23 mouse cellular contexts compared by ENCODE assay signal in genomic region chr3:80509185-80509584, GRCm38 (mm10).
A peak's percentile ranks its signal among the peaks of the same experiment; 100 is the strongest.
DNase-seq lines count a peak whose midpoint lies in the region; ATAC-seq and TF ChIP-seq lines count a peak whose summit lies in the region.
"Had no signal": no experiment of that assay in that cellular context is flagged by ENCODE, and none has a peak within 500 bp of the region (broad histone marks: within the 10 kb centered on the region; RNA-seq: fewer than 3 reads in every experiment).

No protein-coding gene starts in this region.

- H3K4me1 ChIP-seq in intestine, embryonic 15.5 days (replicated peaks), result no peaks in the 10 kb centered on the region
- no peaks in the 10 kb centered on the region for H3K4me1 ChIP-seq in intestine, postnatal 0 days (replicated peaks; ENCODE audit: control insufficient read depth, insufficient read depth, low read length)
- H3K4me1 ChIP-seq in intestine, embryonic 16.5 days (ENCODE audit: control insufficient read depth, insufficient read depth, low read length), result no peaks in the 10 kb centered on the region
- no peaks in the 10 kb centered on the region for H3K4me1 ChIP-seq in hindbrain, embryonic 11.5 days (replicated peaks; ENCODE audit: control insufficient read depth, insufficient read depth, low read length)
- H3K4me1 ChIP-seq: embryonic facial prominence, embryonic 13.5 days; embryonic facial prominence, embryonic 15.5 days; forebrain, embryonic 13.5 days; forebrain, embryonic 15.5 days had no signal

- H3K9me3 ChIP-seq in intestine, embryonic 15.5 days, result no peaks in the 10 kb centered on the region
- no peaks in the 10 kb centered on the region for H3K9me3 ChIP-seq in intestine, postnatal 0 days (ENCODE audit: control insufficient read depth)
- H3K9me3 ChIP-seq in intestine, embryonic 16.5 days (ENCODE audit: control insufficient read depth, low read length), result no peaks in the 10 kb centered on the region
- no peaks in the 10 kb centered on the region for H3K9me3 ChIP-seq in hindbrain, embryonic 11.5 days (ENCODE audit: control insufficient read depth, low read length)
- H3K9me3 ChIP-seq: embryonic facial prominence, embryonic 13.5 days; embryonic facial prominence, embryonic 15.5 days; forebrain, embryonic 13.5 days; forebrain, embryonic 15.5 days had no signal

- no peaks in the 10 kb centered on the region for H3K27me3 ChIP-seq in intestine, embryonic 15.5 days (replicated peaks)
- H3K27me3 ChIP-seq in intestine, postnatal 0 days (replicated peaks; ENCODE audit: control insufficient read depth, insufficient read depth, low read length), result no peaks in the 10 kb centered on the region
- no peaks in the 10 kb centered on the region for H3K27me3 ChIP-seq in intestine, embryonic 16.5 days (replicated peaks; ENCODE audit: control insufficient read depth, insufficient read depth, low read length)
- H3K27me3 ChIP-seq in hindbrain, embryonic 11.5 days (ENCODE audit: control insufficient read depth, insufficient read depth, low read length), result no peaks in the 10 kb centered on the region
- H3K27me3 ChIP-seq: embryonic facial prominence, embryonic 13.5 days; embryonic facial prominence, embryonic 15.5 days; forebrain, embryonic 13.5 days; forebrain, embryonic 15.5 days had no signal

- H3K36me3 ChIP-seq in intestine, embryonic 15.5 days, result no peaks in the 10 kb centered on the region
- H3K36me3 ChIP-seq in intestine, postnatal 0 days (ENCODE audit: control insufficient read depth, insufficient read depth), result no peaks in the 10 kb centered on the region
- no peaks in the 10 kb centered on the region for H3K36me3 ChIP-seq in intestine, embryonic 16.5 days (ENCODE audit: control insufficient read depth, insufficient read depth, low read length)
- no peaks in the 10 kb centered on the region for H3K36me3 ChIP-seq in hindbrain, embryonic 11.5 days (ENCODE audit: control insufficient read depth, insufficient read depth, low read length)
- H3K36me3 ChIP-seq: embryonic facial prominence, embryonic 13.5 days; embryonic facial prominence, embryonic 15.5 days; forebrain, embryonic 15.5 days had no signal

- H3K4me2 ChIP-seq in intestine, embryonic 15.5 days (replicated peaks), result no peak overlapping the region
- no peak overlapping the region for H3K4me2 ChIP-seq in intestine, postnatal 0 days (replicated peaks; ENCODE audit: low read depth)
- H3K4me2 ChIP-seq in intestine, embryonic 16.5 days (ENCODE audit: low read depth, low read length), result no peak overlapping the region
- H3K4me2 ChIP-seq in hindbrain, embryonic 11.5 days (replicated peaks; ENCODE audit: low read depth, low read length), result no peak overlapping the region
- H3K4me2 ChIP-seq: embryonic facial prominence, embryonic 13.5 days; embryonic facial prominence, embryonic 15.5 days; forebrain, embryonic 13.5 days; forebrain, embryonic 15.5 days had no signal

- DNase-seq in spleen, adult 12 weeks (ENCODE audit: low spot score), result no peak
- DNase-seq in hindbrain, embryonic 11.5 days (ENCODE audit: low spot score), result no peak
- DNase-seq: adrenal gland, adult 2 months; adrenal gland, postnatal 10 days; adrenal gland, postnatal 25 days; B cell, adult 2 months; cerebellum, adult 11 months; cerebellum, adult 18-20 months; cerebellum, adult 8-10 months; cerebellum, adult 9-11 months; cerebellum, postnatal 14 days; cerebellum, postnatal 36 days; embryo, embryonic 11 days had no signal

- 42% methylated on average over 1 of the region's 1 CpGs for WGBS in intestine, embryonic 15.5 days
- WGBS in intestine, postnatal 0 days, result 39% methylated on average over 1 of the region's 1 CpGs
- WGBS in intestine, embryonic 16.5 days, result 44% methylated on average over 1 of the region's 1 CpGs
- WGBS in hindbrain, embryonic 11.5 days, result 82% methylated on average over 1 of the region's 1 CpGs

- no peak for TF ChIP-seq CTCF in intestine, postnatal 0 days (IDR thresholded peaks at IDR 0.05; ENCODE audit: low read depth)

- H3K27ac ChIP-seq in intestine, embryonic 15.5 days, result no peak overlapping the region
- H3K27ac ChIP-seq in intestine, postnatal 0 days (ENCODE audit: low read depth, low read length), result no peak overlapping the region
- no peak overlapping the region for H3K27ac ChIP-seq in intestine, embryonic 16.5 days (ENCODE audit: low read length)
- no peak overlapping the region for H3K27ac ChIP-seq in hindbrain, embryonic 11.5 days (ENCODE audit: low read depth, low read length)
- H3K27ac ChIP-seq: embryonic facial prominence, embryonic 13.5 days; embryonic facial prominence, embryonic 15.5 days; forebrain, embryonic 13.5 days; forebrain, embryonic 15.5 days had no signal

- H3K4me3 ChIP-seq in intestine, embryonic 15.5 days (replicated peaks), result no peak overlapping the region
- H3K4me3 ChIP-seq in intestine, postnatal 0 days (ENCODE audit: low read depth, low read length), result no peak overlapping the region
- H3K4me3 ChIP-seq in intestine, embryonic 16.5 days (ENCODE audit: low read length), result no peak overlapping the region
- no peak overlapping the region for H3K4me3 ChIP-seq in hindbrain, embryonic 11.5 days (ENCODE audit: low read depth, low read length)
- H3K4me3 ChIP-seq: embryonic facial prominence, embryonic 13.5 days; embryonic facial prominence, embryonic 15.5 days; erythroblast, embryonic 14.5 days; forebrain, embryonic 13.5 days; forebrain, embryonic 15.5 days had no signal

- H3K9ac ChIP-seq in intestine, embryonic 15.5 days, result no peak overlapping the region
- H3K9ac ChIP-seq in intestine, postnatal 0 days (ENCODE audit: low read depth, low read length), result no peak overlapping the region
- no peak overlapping the region for H3K9ac ChIP-seq in intestine, embryonic 16.5 days (ENCODE audit: low read depth, low read length)
- H3K9ac ChIP-seq in hindbrain, embryonic 11.5 days (ENCODE audit: low read depth, low read length), result no peak overlapping the region
- H3K9ac ChIP-seq: embryonic facial prominence, embryonic 13.5 days; embryonic facial prominence, embryonic 15.5 days; forebrain, embryonic 13.5 days; forebrain, embryonic 15.5 days had no signal

- ATAC-seq in intestine, embryonic 15.5 days, result peak; percentile 78
- ATAC-seq in intestine, postnatal 0 days, result no peak
- peak; percentile 25; the same call in 1 of the 2 replicates for ATAC-seq in granulocyte monocyte progenitor cell, adult 5-6 weeks (replicated peaks; ENCODE audit: poor library complexity, severe bottlenecking)
- ATAC-seq in intestine, embryonic 16.5 days, result peak; percentile 87
- ATAC-seq in megakaryocyte, adult 5-6 weeks (ENCODE audit: poor library complexity, severe bottlenecking), result no peak
- ATAC-seq in hindbrain, embryonic 11.5 days (ENCODE audit: low FRiP score), result no peak
- ATAC-seq: forebrain, embryonic 13.5 days; forebrain, embryonic 15.5 days had no signal

Comparison
In these comparisons a context has a peak if more than half of its experiments do, and no peak if none do; other contexts are left out.
1. ATAC-seq: peak in intestine, embryonic 15.5 days (single experiment), granulocyte monocyte progenitor cell, adult 5-6 weeks (single experiment) and intestine, embryonic 16.5 days (single experiment); none in intestine, postnatal 0 days (single experiment), megakaryocyte, adult 5-6 weeks (single experiment) and hindbrain, embryonic 11.5 days (single experiment).